Mouse (Mus musculus) adrenal gland, postnatal 4 days (tissue): ENCODE measurements around the gene Adcyap1r1. TPM values are rescaled to one million over a fixed set of nuclear protein-coding genes. Genes with fewer than 3 reads are reported as not detected.

Experiments
- DNase-seq, 2 experiments: peaks; one replicate each; pipeline ENCODE4 v3.0.0; 2021 to 2022; ENCODE audit warnings: low spot score in 2 of 2, mixed read lengths in 2 of 2
- long read RNA-seq, 2 experiments: library from polyadenylated mRNA; stranded (forward); transcript quantifications; one replicate each; pipeline ENCODE4 v2.0.0; 2021
- total RNA-seq, 2 experiments: library from RNA; stranded (reverse); gene quantifications; 2 replicates each; pipeline ENCODE4 v1.2.3; 2021

The Adcyap1r1 gene
- total RNA-seq = 10 to 100 TPM; 53.2 to 54.9 TPM
- long read RNA-seq, experiment 1, transcript Adcyap1r1-201 (17 exons, 3,695 nt) = major isoform, 6 of 16 reads
- long read RNA-seq, experiment 1, partial matches to known transcripts = 0 of 16 reads
- long read RNA-seq, experiment 1, other reads (novel, unspliced or antisense) = 10 of 16 reads
- long read RNA-seq, experiment 2, partial matches to known transcripts = 3 of 25 reads
- long read RNA-seq, experiment 2, other reads (novel, unspliced or antisense) = 22 of 25 reads

DNA sequence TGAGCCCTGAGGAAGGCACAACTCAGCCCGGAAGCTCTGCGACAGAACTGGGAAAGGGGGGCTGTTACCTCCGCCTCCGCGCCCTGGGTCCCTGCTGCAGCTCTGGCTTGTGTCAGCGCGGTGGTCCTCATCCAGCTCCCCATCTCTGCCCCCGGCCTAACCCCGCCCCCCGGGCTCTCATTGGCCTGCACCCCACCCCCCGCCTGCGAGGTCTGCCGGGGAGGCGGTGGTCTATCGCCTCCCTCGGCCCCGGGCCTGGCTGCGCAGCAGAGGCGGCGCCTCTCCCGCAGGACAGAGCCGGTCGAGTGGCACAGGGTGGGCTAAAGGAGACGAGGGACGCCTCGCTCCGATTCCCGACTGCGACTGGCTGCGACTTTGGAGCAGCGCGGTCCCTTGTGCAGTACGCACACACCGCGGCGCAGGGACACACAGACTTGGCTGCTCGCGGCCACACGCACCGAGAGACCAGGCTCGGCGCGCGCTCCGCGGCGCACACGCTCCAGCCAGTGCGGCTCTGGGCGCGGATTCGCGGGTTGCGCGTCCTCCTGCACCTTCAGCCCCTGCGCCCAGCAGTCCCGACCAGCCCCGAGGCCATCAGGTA lies at the start of gene Adcyap1r1:
Gene Adcyap1r1 (plus strand): TSS at position 208 of the 601 bp plus-strand sequence.
- no peak for DNase-seq

DNA sequence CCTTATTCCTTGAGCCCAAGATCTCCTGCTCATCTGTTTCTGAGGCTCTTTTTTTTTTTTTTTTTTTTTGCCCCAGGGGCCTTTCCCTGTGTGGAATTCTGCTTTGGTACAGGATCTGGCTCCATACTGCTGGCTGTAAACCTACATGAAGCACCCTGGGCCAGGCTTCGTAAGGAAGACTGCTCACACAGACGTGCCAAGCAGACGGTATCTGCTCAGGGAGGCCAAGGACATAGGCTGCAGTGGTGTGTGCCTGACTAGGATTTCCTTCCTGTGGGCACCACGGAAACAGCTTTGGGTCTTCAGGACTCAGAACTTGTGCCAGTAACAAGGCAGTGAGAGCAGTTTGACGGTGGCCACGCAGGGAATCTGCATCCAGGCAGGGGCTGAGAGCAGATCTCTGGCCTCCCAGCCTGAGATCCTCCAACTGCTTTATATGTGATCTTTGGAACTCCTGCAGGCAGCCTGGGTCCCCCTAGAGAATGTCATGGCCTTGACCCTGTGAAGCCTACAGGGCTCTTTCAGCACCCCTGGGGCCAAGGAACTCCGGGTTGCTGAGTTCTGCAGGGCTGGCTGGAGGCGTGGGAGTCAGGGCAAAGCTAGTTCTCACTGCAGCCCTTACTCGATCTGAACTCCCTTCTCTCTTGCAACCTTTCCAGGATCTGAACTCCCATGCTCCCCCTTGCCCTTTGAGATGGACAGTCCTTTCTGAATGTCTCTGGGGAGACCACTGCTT lies 49.6 kb upstream of the Adcyap1r1 start:
- DNase-seq = no peak

DNA sequence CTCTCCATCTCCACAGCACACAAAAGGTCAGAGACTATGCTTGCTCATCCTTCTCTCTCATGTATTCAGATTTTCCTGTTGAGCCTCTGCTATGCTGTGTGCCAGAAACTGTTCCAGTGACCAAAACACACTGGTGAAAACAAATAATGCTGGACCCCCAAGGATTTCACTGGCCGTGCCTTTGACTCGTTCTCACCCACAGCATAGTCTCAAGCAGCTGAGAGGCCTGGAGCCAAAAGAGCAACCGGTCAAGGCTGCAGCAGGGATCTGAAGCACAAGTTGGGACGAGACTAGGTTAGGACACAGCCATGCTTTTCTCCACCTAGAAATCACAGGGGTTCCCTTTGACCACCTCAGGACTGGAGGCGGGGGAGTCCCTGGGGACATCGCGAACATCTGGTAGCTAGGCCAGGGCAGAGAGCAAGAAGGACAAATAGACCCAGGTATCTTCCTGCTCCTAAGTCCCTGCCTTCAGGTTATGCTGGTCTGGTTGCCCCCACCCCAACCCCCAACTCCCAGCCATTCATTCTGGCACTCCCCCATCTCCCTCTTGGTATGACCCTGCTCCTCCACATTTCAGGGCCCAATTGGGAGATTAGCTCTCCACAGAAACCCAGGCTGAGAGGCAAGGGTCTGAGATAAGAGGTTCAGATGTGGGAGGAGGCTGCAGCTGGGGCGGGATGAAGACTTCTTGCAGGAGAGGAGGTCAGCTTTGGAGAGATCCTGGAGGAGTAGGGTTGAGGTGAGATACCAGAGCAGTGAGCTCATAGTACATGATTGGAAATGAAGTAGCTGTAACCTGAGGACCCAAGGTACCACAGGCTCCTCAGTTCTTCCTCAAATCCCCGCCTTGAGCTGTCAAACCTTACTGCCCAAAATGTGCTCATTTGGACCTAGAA lies 48.1 kb upstream of the Adcyap1r1 start:
- DNase-seq = no peak

DNA sequence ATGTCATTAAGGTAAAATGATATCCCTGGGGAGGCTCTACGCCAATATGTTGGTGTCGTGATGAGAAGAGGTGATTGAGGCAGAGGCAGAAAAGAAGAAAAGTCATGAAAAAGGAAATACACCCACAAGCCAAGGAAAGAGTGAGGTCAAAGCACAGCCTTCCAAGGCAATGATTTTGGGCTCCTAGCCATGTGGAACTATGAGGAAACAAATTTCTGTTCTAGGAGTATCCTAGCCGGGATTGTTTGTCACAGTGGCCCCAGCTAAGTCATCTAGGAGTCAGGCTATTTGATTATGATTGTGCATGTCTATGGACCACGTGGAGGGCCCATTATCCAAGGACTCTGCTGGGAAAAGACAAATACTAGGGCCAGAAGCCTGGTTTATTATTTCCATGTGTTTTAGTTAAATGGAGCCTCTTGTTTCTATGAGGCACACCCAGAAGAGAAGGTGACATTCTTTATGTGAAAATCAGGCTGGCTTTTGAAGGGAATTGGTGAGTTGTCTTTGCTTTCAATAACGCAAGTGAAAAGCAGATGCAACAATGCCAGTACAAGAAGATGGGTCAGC lies 47.3 kb upstream of the Adcyap1r1 start:
- DNase-seq = no peak

DNA sequence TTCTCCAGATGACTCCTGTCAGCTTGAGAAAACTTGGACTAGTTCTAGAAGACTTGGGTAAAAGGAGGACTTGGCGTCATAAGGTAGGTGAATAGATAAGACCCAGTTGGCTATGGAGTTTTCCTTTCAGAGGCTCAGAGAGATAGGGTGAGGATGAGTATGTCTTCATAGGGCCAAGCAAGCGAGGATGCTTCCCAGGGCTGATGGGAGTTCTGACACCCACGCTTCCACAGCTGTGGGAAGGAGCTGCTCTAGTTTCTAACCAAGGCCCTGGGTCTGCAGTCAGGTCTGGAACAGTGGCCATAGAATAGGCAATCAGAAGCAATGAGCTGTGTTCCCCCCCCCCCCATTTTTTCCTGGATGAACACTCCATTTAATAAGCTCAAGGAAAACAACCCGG lies 44.4 kb upstream of the Adcyap1r1 start:
- no peak for DNase-seq

DNA sequence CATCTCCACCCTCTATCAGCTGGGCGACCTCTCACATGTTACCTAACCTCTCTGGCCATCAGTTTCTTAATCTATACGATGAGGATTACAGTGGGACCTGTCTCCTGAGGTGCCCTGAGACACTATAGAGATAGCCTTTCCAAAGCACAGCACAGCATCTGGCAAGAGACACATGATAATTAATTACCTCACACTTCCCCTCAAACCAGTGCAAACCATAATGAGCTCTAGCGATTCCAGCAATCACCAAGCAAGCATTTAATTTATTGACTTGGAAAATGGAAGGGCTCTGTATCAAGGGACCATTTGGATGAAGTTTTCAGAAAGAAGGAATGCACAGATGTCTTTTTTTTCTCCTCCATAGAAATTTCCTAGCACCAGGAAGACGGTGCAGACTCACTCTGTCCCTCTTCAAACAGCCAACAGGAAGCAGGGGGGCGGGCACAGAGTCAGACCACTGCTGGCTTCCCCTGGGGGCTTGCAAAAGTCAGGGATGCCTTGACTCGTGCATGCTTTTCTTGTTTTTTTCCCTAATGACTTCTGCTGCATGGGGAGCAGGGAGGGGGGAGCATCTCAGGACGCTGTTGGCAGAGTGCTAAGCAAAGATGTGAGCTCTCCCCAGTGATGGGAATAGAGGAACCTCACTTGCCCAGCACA lies 41.5 kb upstream of the Adcyap1r1 start:
- no peak for DNase-seq

DNA sequence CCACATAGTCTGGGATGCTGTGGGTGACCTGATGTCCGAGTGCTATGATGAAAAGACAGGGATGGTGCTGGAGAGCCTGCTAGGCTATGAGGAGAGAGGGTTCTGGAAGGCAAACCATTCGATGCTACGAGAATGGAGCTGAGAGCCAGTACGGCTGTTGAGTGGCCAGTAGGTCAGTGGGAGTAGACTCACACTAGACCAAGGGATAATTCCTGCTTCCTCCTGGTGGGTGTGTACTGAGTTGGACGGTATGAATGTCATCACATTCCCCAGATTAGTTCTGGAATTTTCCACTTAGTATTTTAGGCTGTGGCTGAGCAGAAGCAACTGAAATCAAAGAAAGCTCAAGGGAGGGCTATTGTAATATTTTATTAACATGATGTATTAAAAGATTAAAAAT lies 40.8 kb upstream of the Adcyap1r1 start:
- no peak for DNase-seq

DNA sequence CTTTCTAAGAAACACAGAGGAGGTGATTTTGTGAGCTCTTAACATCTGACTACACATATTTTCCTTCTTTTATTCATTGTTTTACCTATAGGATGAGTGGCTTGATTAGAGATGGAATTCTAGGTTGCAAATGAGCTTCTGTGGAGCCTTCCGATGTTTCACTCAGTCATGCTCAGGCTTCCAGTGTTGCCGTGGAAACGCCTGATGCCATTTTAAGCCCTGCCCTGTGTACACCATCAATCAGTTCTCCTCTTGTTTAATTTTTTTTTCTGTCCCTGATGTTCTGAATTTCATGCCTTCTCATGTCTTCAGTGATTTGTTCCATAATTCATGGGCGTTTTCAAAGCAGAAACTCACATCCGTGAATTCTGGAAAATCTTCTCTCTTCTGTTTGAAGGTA lies 35.6 kb upstream of the Adcyap1r1 start:
- DNase-seq = no peak

DNA sequence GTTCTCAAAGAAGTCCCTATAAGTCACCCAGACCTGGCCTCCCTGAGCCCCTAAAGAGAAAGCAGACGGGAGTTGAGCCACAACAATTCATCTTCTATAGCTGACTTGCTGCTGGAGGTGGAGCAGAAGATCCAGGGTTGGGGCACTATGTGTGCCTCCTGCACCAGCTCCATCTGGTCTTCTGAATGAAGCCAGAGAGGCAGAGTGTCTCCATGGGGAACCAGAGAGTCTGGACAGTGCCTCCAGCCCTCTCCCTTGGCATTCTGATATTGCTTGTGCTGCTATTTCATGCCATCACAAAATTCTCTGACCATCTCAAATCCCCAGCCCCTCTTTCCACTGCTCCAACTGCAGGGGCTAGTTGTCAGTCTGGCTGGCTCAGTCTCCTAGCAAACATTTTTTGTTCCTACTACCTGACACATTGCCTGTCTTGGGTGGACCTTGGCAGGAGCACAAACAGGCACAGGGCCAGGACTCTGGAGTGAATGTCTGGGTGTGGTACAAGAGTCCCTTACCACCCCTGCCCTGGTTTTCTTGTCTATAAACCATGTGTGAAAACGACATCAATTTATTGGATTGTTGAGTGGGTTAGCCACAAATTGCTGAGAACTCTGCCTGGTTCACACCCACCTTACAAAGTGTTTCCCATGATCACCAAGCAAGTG lies 32.9 kb upstream of the Adcyap1r1 start:
- DNase-seq = no peak

DNA sequence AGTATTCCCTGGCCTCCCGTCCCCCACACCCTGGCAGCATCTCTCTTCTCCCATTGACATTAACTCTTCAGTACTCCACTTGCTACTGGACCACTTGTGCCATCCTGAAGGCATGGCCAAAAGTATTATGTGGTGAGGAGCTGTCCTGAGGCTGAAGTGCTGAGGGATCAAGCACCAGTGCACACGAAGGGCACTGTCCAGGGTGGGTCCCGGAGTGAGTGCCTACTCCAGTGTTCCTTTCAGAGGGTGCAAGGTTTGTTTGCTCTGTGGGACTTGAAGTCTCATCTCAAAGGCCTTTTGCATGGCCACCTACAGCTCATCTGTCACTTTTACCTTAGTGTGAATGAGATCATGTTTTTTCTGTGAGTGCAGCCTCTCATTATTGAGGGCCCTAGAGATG lies 31.4 kb upstream of the Adcyap1r1 start:
- DNase-seq = no peak

DNA sequence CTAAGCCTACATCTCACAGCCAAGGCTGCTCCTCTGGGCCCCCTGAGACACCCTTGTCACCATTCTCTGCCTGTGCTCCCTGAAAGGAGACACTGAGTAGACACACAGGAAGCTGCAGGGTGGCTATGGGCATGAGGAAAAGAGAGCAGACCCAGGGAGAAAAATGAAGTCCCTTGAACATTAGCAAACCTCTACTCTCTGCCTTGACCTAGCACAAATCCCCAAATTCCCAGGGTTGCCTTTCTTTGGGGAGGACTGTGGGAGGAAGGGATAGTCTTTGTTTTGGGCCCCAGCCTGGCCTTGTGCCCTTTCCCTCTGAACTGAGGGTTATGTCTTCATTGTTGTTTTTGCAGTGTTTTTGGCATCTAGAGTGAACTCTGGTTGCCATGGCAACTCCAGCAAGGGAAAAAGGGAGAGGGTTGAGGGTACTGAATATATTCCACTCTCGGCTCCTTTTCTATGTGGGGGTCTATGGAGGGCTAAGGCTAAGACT lies 30.9 kb upstream of the Adcyap1r1 start:
- DNase-seq = no peak

DNA sequence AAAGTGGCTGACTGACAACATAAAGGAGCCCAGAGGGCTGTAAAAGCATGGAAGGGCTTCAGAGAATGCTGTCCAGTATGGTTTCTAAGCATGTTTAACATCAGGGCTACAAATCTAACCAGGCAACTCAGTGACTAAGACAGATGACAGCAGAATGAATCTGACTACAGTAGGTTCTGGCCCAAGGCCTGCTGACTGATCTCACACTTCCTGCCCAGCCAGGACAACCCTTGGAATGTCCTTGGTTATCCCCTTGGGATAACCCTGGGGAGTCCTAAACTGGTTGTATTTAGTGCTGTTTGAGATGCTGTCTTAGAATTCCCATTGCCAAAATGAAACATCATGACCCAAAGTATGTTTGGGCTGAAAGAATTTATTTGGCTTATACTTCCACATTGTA lies 19.7 kb upstream of the Adcyap1r1 start:
- DNase-seq = no peak

DNA sequence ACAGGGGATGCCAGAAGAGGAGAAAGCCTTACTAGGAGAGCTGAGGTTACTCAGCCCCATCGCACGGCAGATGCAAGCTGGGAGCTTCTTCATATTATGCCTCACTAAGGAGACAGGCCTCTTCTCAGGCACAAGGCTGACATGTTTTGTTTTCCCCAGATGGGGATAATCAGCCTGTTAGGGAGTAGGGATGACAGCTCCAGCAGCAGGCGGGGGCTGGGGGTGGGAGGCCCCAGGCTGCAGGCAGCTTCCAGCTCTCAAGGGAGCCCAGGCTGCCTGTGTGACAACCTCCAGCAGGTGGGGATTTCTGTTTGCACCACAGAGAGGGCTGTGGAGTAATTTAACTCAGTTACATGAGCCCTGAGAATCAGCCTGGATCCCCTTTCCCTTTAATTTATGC lies 17.4 kb upstream of the Adcyap1r1 start:
- no peak for DNase-seq

DNA sequence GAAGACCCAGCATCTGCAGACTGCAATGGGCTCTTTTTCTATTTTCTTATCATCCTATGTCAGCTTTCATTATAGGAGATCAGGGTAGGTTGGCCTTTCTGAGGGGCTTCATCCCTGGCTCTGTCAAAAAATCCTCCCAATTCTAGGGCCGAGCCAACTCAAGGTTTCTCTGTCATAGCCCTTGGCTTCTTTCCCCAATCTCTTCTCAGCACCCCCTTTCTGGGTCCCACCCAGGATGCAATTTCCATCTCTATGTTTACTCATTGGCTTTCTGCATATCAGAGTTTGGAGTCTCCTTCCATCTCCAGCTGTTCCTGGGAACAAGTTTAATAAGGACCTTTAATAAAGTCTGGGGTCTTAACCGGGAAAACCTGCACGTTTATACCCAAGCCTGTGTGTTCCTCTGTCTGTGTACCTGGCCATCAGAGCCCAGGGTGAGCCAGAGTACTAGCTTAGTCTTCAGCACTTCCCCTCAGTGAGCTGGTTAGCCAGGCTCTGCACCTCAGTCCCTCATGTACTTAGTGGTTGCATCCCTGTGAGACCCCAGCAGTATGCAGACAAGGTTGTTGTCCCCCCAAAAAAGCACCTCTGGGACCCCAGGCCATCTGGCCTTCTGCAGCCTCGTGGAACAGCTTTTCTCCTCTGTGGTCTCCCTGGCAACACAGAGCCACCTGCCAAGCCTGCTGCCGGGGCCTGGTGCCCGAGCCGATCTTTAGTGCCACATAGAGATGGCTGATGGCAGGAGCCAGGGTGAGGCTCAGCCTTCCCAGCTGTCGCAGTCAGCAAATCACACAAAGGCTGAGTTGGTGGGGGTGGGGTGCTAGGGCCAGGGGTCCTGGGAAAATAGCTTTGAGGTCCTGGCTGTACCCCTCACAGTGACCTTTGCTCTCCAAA lies 16.3 kb upstream of the Adcyap1r1 start:
- no peak for DNase-seq

DNA sequence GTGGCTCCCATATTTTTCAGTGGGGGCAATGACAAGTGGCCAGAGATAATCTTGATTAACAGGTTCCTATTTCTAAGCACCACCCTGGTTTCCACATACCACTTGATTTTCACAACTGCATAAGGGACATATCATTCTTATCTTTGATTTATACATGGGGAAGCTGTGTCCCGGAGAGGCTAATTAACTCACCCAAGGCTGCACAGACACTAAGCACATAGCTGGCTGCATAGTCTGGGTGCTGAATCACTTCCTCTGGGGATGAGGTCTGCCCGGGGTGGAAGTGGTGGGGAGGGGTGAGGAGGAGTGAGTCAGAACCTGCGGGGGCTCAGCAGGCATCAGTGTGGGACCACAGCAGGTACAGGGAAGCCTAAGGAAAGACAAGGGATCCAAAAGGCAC lies 13.9 kb upstream of the Adcyap1r1 start:
- DNase-seq = no peak

DNA sequence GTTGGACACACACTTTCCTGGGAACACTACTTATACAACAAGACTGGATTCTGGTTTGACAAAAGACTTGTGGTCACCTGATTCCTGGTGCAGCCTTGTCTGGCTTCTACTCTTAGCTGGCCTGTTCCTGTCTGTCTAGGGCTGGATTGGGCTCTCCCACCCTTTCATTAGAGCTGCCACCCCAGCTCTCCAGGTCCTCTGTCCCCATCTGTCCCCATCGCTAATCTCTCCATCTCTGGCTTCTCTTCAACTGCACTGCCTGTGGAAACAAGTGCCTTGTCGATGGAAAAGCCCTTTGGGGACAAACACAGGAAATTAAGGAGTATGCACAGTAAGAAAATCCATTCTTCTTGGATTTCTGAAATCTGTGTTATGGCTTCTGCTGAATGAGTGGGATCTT lies 12.9 kb upstream of the Adcyap1r1 start:
- DNase-seq = no peak

DNA sequence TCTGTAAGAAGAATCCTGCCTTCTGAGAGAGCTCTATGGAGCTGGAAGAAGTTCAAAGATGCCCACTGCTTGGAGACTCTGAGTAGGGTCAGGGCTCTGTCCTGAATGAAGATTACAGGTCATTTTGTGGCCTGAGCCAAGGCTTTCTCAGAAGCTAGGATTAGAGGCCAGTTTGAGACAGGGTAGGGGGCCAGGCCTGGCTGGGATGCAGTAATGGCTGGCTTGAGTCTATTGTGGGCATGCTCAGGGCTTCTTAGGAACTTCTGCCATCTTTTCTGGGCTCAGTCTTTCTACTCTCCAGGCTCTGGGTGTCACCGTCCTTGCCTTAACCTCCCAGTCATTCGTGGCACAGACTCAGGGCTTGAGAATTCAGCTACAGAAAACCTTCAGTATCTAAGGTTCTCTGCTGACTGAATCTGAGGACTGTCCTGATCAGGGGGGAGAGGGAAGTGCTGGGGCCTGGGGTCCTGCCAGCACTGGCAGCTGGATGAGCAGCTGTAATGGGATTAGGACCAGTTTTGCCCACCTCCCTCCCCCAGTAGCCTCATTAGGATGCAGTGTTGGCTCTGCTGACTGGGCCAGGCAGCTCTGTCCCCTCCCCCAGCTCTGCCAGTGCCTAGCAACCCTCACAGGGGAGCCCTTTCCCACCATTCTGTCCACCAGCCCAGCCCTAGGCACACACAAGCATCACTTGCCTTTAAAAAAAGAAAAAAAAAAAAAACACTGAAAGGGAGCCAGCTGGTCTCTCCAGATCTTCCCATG lies 7.7 kb upstream of the Adcyap1r1 start:
- no peak for DNase-seq

DNA sequence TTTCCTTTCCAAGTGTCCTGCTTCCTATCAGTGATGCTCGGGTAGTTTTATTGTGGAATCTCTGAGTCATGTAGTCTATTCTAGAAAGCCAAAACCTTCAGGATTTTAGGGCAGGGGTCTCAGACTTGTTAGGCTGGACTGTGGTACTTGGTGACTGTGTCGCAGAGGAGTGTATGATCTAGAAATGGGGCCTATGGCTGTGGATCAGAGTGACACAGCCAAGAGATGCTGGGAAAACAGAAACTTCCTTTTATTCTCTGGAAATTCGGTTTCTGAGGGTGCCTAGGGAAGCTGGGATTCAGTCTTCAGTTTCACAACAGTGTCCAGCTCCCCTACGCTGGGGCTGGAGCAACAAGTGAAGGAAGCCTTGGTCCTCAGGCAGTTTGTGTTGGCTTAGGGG lies 7.1 kb upstream of the Adcyap1r1 start:
- no peak for DNase-seq
